In genomic region chr15:84995041-84995440, GRCm38 (mm10) we compare ENCODE assay signal across 18 mouse cellular contexts. TPM values are rescaled to one million over a fixed set of nuclear protein-coding genes. Genes with fewer than 3 reads are reported as not detected.
A peak's percentile ranks its signal among the peaks of the same experiment; 100 is the strongest.
DNase-seq lines count a peak whose midpoint lies in the region; ATAC-seq and TF ChIP-seq lines count a peak whose summit lies in the region.
"Had no signal": no experiment of that assay in that cellular context is flagged by ENCODE, and none has a peak within 500 bp of the region (broad histone marks: within the 10 kb centered on the region; RNA-seq: fewer than 3 reads in every experiment).

No protein-coding gene starts in this region.

- H3K36me3 ChIP-seq in lung, postnatal 0 days (ENCODE audit: insufficient read depth, low read length), result no peaks in the 10 kb centered on the region
- no peaks in the 10 kb centered on the region for H3K36me3 ChIP-seq in stomach, embryonic 16.5 days (ENCODE audit: control insufficient read depth, insufficient read depth, low read length)
- H3K36me3 ChIP-seq: hindbrain, embryonic 12.5 days; limb, embryonic 12.5 days; lung, embryonic 15.5 days; neural tube, embryonic 12.5 days had no signal

- H3K9ac ChIP-seq in lung, postnatal 0 days (replicated peaks; ENCODE audit: low read depth), result no peak overlapping the region
- peak overlapping the region; percentile 35; the same call in 1 of the 2 replicates for H3K9ac ChIP-seq in stomach, embryonic 16.5 days (ENCODE audit: low read length)
- H3K9ac ChIP-seq: hindbrain, embryonic 12.5 days; limb, embryonic 12.5 days; lung, embryonic 15.5 days; neural tube, embryonic 12.5 days had no signal

- ATAC-seq in lung, postnatal 0 days, result no peak
- ATAC-seq in granulocyte monocyte progenitor cell, adult 5-6 weeks (replicated peaks; ENCODE audit: poor library complexity, severe bottlenecking), result peak; percentile 74
- ATAC-seq in stomach, embryonic 16.5 days (ENCODE audit: insufficient read depth, low FRiP score), result no peak

- no peak for TF ChIP-seq EP300 in lung, postnatal 0 days (IDR thresholded peaks at IDR 0.05)

- no peak for TF ChIP-seq CTCF in lung, postnatal 0 days (IDR thresholded peaks at IDR 0.05)

- H3K9me3 ChIP-seq in lung, postnatal 0 days (ENCODE audit: low read length), result no peaks in the 10 kb centered on the region
- no peaks in the 10 kb centered on the region for H3K9me3 ChIP-seq in stomach, embryonic 16.5 days (replicated peaks; ENCODE audit: control insufficient read depth, low read length)
- H3K9me3 ChIP-seq: hindbrain, embryonic 12.5 days; limb, embryonic 12.5 days; lung, embryonic 15.5 days; neural tube, embryonic 12.5 days had no signal

- no peaks in the 10 kb centered on the region for H3K4me1 ChIP-seq in lung, postnatal 0 days (ENCODE audit: insufficient read depth, low read depth, low read length)
- H3K4me1 ChIP-seq in stomach, embryonic 16.5 days (ENCODE audit: control insufficient read depth, insufficient read depth, low read length), result 0 out of 2 replicates have a peak, but pooled peaks cover 3% of the 10 kb centered on the region
- H3K4me1 ChIP-seq: lung, embryonic 15.5 days; neural tube, embryonic 12.5 days had no signal

- H3K4me3 ChIP-seq in lung, postnatal 0 days (ENCODE audit: low read depth, low read length), result no peak overlapping the region
- no peak overlapping the region for H3K4me3 ChIP-seq in stomach, embryonic 16.5 days (replicated peaks; ENCODE audit: low read length)
- H3K4me3 ChIP-seq: erythroblast, embryonic 14.5 days; hindbrain, embryonic 12.5 days; limb, embryonic 12.5 days; lung, embryonic 15.5 days; neural tube, embryonic 12.5 days had no signal

- no peak overlapping the region for H3K4me2 ChIP-seq in lung, postnatal 0 days (replicated peaks; ENCODE audit: low read depth, low read length)
- H3K4me2 ChIP-seq in stomach, embryonic 16.5 days (ENCODE audit: low read depth, low read length), result no peak overlapping the region
- H3K4me2 ChIP-seq: hindbrain, embryonic 12.5 days; limb, embryonic 12.5 days; lung, embryonic 15.5 days; neural tube, embryonic 12.5 days had no signal

- 42% methylated on average over 6 of the region's 6 CpGs for WGBS in lung, postnatal 0 days
- WGBS in stomach, embryonic 16.5 days, result 32% methylated on average over 6 of the region's 6 CpGs

- no peaks in the 10 kb centered on the region for H3K27me3 ChIP-seq in lung, postnatal 0 days (replicated peaks; ENCODE audit: insufficient read depth, low read length)
- no peaks in the 10 kb centered on the region for H3K27me3 ChIP-seq in stomach, embryonic 16.5 days (ENCODE audit: control insufficient read depth, insufficient read depth, low read length)
- H3K27me3 ChIP-seq: hindbrain, embryonic 12.5 days; lung, embryonic 15.5 days; neural tube, embryonic 12.5 days had no signal

- DNase-seq in lung, postnatal 0 days (ENCODE audit: low spot score), result peak; percentile 33
- DNase-seq in lung, postnatal 4 days, result no peak
- DNase-seq in MN1 (ENCODE audit: low spot score), result peak; percentile 58
- DNase-seq in cerebellum, adult 9-10 months, result no peak
- no peak for DNase-seq in cerebellum, adult 11-12 months
- DNase-seq: adrenal gland, postnatal 36 days; cerebellum, adult 11 months; kidney, postnatal 14 days; midbrain, embryonic 14.5 days; spleen, adult 18-20 months; thymus, adult 18-20 months had no signal

- H3K27ac ChIP-seq in lung, postnatal 0 days (ENCODE audit: low read length), result no peak overlapping the region
- peak overlapping the region; percentile 83 for H3K27ac ChIP-seq in stomach, embryonic 16.5 days (ENCODE audit: low read length)
- H3K27ac ChIP-seq: hindbrain, embryonic 12.5 days; lung, embryonic 15.5 days; neural tube, embryonic 12.5 days had no signal

RNA-seq across cellular contexts. Expression of gene 5031439G07Rik, which starts 6.7 kb away (rescaled TPM):
- polyA plus RNA-seq in lung, postnatal 0 days (2015; fragmentation: Nextera tagmentation; extraction: Ambion mirVana), result 4.3 and 4.6 TPM in 2 replicates
- 14.1 and 20.8 TPM in 2 replicates for total RNA-seq in granulocyte monocyte progenitor cell, adult 5-6 weeks (2014; fragmentation: Nextera tagmentation)
- 12.2 and 14.2 TPM in 2 replicates for total RNA-seq in granulocyte monocyte progenitor cell, adult 5-6 weeks (2017)
- polyA plus RNA-seq in stomach, embryonic 16.5 days (2015; fragmentation: Nextera tagmentation; extraction: Ambion mirVana), result 7.0 and 7.7 TPM in 2 replicates

RNA-seq across cellular contexts. Expression of gene Upk3a, which starts 21.9 kb away (rescaled TPM):
- polyA plus RNA-seq in lung, postnatal 0 days (2015; fragmentation: Nextera tagmentation; extraction: Ambion mirVana), result 33.6 and 41.0 TPM in 2 replicates
- not detected in 2 replicates for total RNA-seq in granulocyte monocyte progenitor cell, adult 5-6 weeks (2014; fragmentation: Nextera tagmentation)
- total RNA-seq in granulocyte monocyte progenitor cell, adult 5-6 weeks (2017), result not detected in 2 replicates
- 4.4 and 10.6 TPM in 2 replicates for polyA plus RNA-seq in stomach, embryonic 16.5 days (2015; fragmentation: Nextera tagmentation; extraction: Ambion mirVana)
- total RNA-seq: adrenal gland, postnatal 36 days had no signal
- polyA plus RNA-seq: erythroblast, embryonic 14.5 days; limb, embryonic 12.5 days had no signal

RNA-seq across cellular contexts. Expression of gene Fam118a, which starts 33.7 kb away (rescaled TPM):
- polyA plus RNA-seq in lung, postnatal 0 days (2015; fragmentation: Nextera tagmentation; extraction: Ambion mirVana), result 18.2 and 18.9 TPM in 2 replicates
- total RNA-seq in granulocyte monocyte progenitor cell, adult 5-6 weeks (2014; fragmentation: Nextera tagmentation), result 4.6 and 8.7 TPM in 2 replicates
- total RNA-seq in granulocyte monocyte progenitor cell, adult 5-6 weeks (2017), result 12.9 and 14.8 TPM in 2 replicates
- 29.0 and 30.6 TPM in 2 replicates for polyA plus RNA-seq in stomach, embryonic 16.5 days (2015; fragmentation: Nextera tagmentation; extraction: Ambion mirVana)

Comparison
In these comparisons a context has a peak if more than half of its experiments do, and no peak if none do; other contexts are left out.
1. DNase-seq: peak in lung, postnatal 0 days (single experiment) and MN1 (single experiment); none in lung, postnatal 4 days (0 of 2), cerebellum, adult 9-10 months (single experiment) and cerebellum, adult 11-12 months (single experiment).